Mouse (Mus musculus) hindbrain, embryonic 11.5 days (tissue): ENCODE data around the gene Sp6. TPM values are rescaled to one million over a fixed set of nuclear protein-coding genes. Genes with fewer than 3 reads are reported as not detected.
A peak's percentile ranks its signal among the peaks of the same experiment; 100 is the strongest.

Experiments
- ATAC-seq: fragments of 200-750 bp; cut with Nextera tagmentation; 2 replicates; pipeline ENCODE4 v1.8.0; 2017; ENCODE audit warnings: mild to moderate bottlenecking, moderate TSS enrichment, moderate library complexity; ENCODE audit not compliant: low FRiP score
- DNase-seq: peaks from one replicate; pipeline ENCODE4 v3.0.0-alpha.2; 2015; ENCODE audit warnings: low spot score
- H3K27ac ChIP-seq: fragments of 300-500 bp; sonication (generic); 2 replicates; pipeline ENCODE4 v1.5.1; 2014; ENCODE audit warnings: mild to moderate bottlenecking, low read depth, low read length
- H3K27me3 ChIP-seq: fragments of 300-500 bp; sonication (generic); 2 replicates; pipeline ENCODE4 v1.6.1; 2014; ENCODE audit warnings: mild to moderate bottlenecking, low read length, moderate library complexity, mixed read lengths; ENCODE audit not compliant: control insufficient read depth, insufficient read depth
- H3K36me3 ChIP-seq: fragments of 300-500 bp; sonication (generic); 2 replicates; pipeline ENCODE4 v1.6.1; 2014; ENCODE audit warnings: mild to moderate bottlenecking, low read length, moderate library complexity, mixed read lengths; ENCODE audit not compliant: control insufficient read depth, insufficient read depth
- H3K4me1 ChIP-seq: fragments of 300-500 bp; sonication (generic); replicated peaks from 2 replicates; pipeline ENCODE4 v1.6.1; 2014; ENCODE audit warnings: low read length, mixed read lengths; ENCODE audit not compliant: control insufficient read depth, insufficient read depth
- H3K4me2 ChIP-seq: fragments of 300-500 bp; sonication (generic); replicated peaks from 2 replicates; pipeline ENCODE4 v1.6.1; 2014; ENCODE audit warnings: mild to moderate bottlenecking, low read depth, low read length
- H3K4me3 ChIP-seq: fragments of 300-500 bp; sonication (generic); 2 replicates; pipeline ENCODE4 v1.5.1; 2014; ENCODE audit warnings: low read depth, low read length
- H3K9ac ChIP-seq: fragments of 300-500 bp; sonication (generic); 2 replicates; pipeline ENCODE4 v1.6.1; 2014; ENCODE audit warnings: low read depth, low read length
- H3K9me3 ChIP-seq: fragments of 300-500 bp; sonication (generic); 2 replicates; pipeline ENCODE4 v1.6.1; 2016; ENCODE audit warnings: low read length; ENCODE audit not compliant: control insufficient read depth
- WGBS: fragments of 180-500 bp; shearing (Covaris S2); extraction: QIAGEN DNeasy Blood & Tissue Kit; methylation state at CpG from one replicate; pipeline ENCODE4 v1.1.7; 2014; 5-methylcytosine and 5-hydroxymethylcytosine counted together
- polyA plus RNA-seq: library from polyadenylated mRNA; unstranded; fragments of >200 nt; fragmentation: Nextera tagmentation; extraction: Ambion mirVana; gene quantifications from 2 replicates; pipeline ENCODE4 v1.2.1, GENCODE M21; 2014

Sp6 gene
- polyA plus RNA-seq, 1 experiment from 2014 or later, result not detected

GRCm38 (mm10) chr11:96970341-96970740, 42.9 kb upstream of the Sp6 start:
- Histone ChIP-seq H3K4me2 (no peak overlapping the region), H3K9me3 (no peaks in the 10 kb centered on the region), H3K27ac (no peak overlapping the region), H3K27me3 (no peaks in the 10 kb centered on the region), H3K4me3 (no peak overlapping the region), H3K36me3 (no peaks in the 10 kb centered on the region), H3K9ac (no peak overlapping the region), H3K4me1 (0 out of 2 replicates have a peak, but pooled peaks cover 2% of the 10 kb centered on the region)
- no peak for DNase-seq
- no peak for ATAC-seq
- WGBS, result 84% methylated on average over 3 of the region's 3 CpGs

- no peak overlapping the region for H3K4me3 ChIP-seq
- 86% methylated on average over 5 of the region's 5 CpGs for WGBS
- no peak overlapping the region for H3K4me2 ChIP-seq
- H3K27me3 ChIP-seq, result no peaks in the 10 kb centered on the region
- no peak for ATAC-seq
- DNase-seq, result no peak
- no peak overlapping the region for H3K27ac ChIP-seq
- H3K4me1 ChIP-seq, result peaks cover 7% of the 10 kb centered on the region; the same call in 1 of the 2 replicates
- no peaks in the 10 kb centered on the region for H3K36me3 ChIP-seq
- H3K9me3 ChIP-seq, result no peaks in the 10 kb centered on the region
- H3K9ac ChIP-seq, result no peak overlapping the region
Observed at GRCm38 (mm10) chr11:96972906-96973305, 40.3 kb upstream of the Sp6 start.

- WGBS, result 93% methylated on average over 5 of the region's 5 CpGs
- Histone ChIP-seq H3K36me3 (no peaks in the 10 kb centered on the region), H3K27ac (no peak overlapping the region), H3K4me1 (peaks cover 9% of the 10 kb centered on the region), H3K27me3 (no peaks in the 10 kb centered on the region), H3K4me3 (no peak overlapping the region), H3K4me2 (no peak overlapping the region), H3K9me3 (no peaks in the 10 kb centered on the region), H3K9ac (no peak overlapping the region)
- DNase-seq (no peak), ATAC-seq (no peak)
Observed at GRCm38 (mm10) chr11:96973426-96973964, 39.7 kb upstream of the Sp6 start.

GRCm38 (mm10) chr11:96974813-96975212, 38.4 kb upstream of the Sp6 start:
- no peaks in the 10 kb centered on the region for H3K36me3 ChIP-seq
- DNase-seq (no peak), ATAC-seq (no peak)
- no peak overlapping the region for H3K27ac ChIP-seq
- no peaks in the 10 kb centered on the region for H3K9me3 ChIP-seq
- 85% methylated on average over 5 of the region's 5 CpGs for WGBS
- H3K4me1 ChIP-seq, result peaks cover 8% of the 10 kb centered on the region
- no peak overlapping the region for H3K4me3 ChIP-seq
- no peaks in the 10 kb centered on the region for H3K27me3 ChIP-seq
- H3K9ac ChIP-seq, result no peak overlapping the region
- H3K4me2 ChIP-seq, result no peak overlapping the region

- no peak for ATAC-seq
- H3K4me3 ChIP-seq, result peak overlapping the region; percentile 94; the same call in 1 of the 2 replicates
- no peak for DNase-seq
- peaks cover 8% of the 10 kb centered on the region for H3K4me1 ChIP-seq
- H3K9me3 ChIP-seq, result no peaks in the 10 kb centered on the region
- no peak overlapping the region for H3K27ac ChIP-seq
- H3K4me2 ChIP-seq, result peak overlapping the region; percentile 76; the same call in 1 of the 2 replicates
- 81% methylated on average over 10 of the region's 10 CpGs for WGBS
- H3K36me3 ChIP-seq, result no peaks in the 10 kb centered on the region
- no peak overlapping the region for H3K9ac ChIP-seq
- no peaks in the 10 kb centered on the region for H3K27me3 ChIP-seq
Observed at GRCm38 (mm10) chr11:96975511-96976378, 37.4 kb upstream of the Sp6 start.

- Histone ChIP-seq H3K4me3 (peak overlapping the region; percentile 94), H3K4me2 (peak overlapping the region; percentile 76), H3K4me1 (peaks cover 8% of the 10 kb centered on the region), H3K9ac (peak overlapping the region; percentile 94; the same call in 1 of the 2 replicates), H3K27me3 (no peaks in the 10 kb centered on the region), H3K9me3 (no peaks in the 10 kb centered on the region), H3K36me3 (no peaks in the 10 kb centered on the region), H3K27ac (no peak overlapping the region)
- WGBS, result 60% methylated on average over 3 of the region's 3 CpGs
- ATAC-seq (no peak), DNase-seq (no peak)
Observed at GRCm38 (mm10) chr11:96976379-96976687, 36.9 kb upstream of the Sp6 start.

- Histone ChIP-seq H3K9ac (peak overlapping the region; percentile 94), H3K27ac (peak overlapping the region; percentile 95), H3K27me3 (no peaks in the 10 kb centered on the region), H3K9me3 (no peaks in the 10 kb centered on the region), H3K4me1 (peaks cover 8% of the 10 kb centered on the region), H3K4me2 (peak overlapping the region; percentile 76), H3K36me3 (no peaks in the 10 kb centered on the region), H3K4me3 (peak overlapping the region; percentile 94)
- ATAC-seq (peak; percentile 78), DNase-seq (peak; percentile 91)
- 2% methylated on average over 39 of the region's 50 CpGs for WGBS
Observed at GRCm38 (mm10) chr11:96976911-96977591, 36.1 kb upstream of the Sp6 start.

GRCm38 (mm10) chr11:96977606-96978400, 35.4 kb upstream of the Sp6 start:
- ATAC-seq, result peak; percentile 99
- peak overlapping the region; percentile 94 for H3K4me3 ChIP-seq
- H3K36me3 ChIP-seq, result no peaks in the 10 kb centered on the region
- peak overlapping the region; percentile 76 for H3K4me2 ChIP-seq
- under 1% methylated on average over 45 of the region's 45 CpGs for WGBS
- DNase-seq, result peak; percentile 97
- H3K27ac ChIP-seq, result peak overlapping the region; percentile 95
- peak overlapping the region; percentile 94 for H3K9ac ChIP-seq
- no peaks in the 10 kb centered on the region for H3K27me3 ChIP-seq
- H3K4me1 ChIP-seq, result peaks cover 10% of the 10 kb centered on the region
- no peaks in the 10 kb centered on the region for H3K9me3 ChIP-seq
